Mouse (Mus musculus): ENCODE data around the gene Myl3.

Myl3 gene

DNA sequence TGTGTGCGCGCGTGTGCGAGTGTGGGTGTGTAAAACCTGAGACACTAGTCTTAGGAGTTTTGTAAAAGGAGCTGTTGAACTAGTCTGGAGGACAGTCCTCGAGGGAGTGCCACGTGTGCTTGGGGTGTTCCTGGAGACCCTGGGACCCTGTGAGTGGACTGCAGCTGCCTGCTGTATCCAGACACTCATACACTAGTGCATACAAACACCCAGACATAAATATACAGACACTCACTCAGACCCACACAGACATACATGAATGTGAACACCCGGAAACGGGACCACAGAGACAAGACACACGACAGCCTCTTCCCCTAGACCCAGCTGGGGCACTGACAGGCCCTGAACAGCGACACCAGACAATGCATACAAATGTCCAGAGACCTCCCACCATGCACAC is 21.1 kb downstream of the Myl3 start:
- DNase-seq (ENCODE audit: low read depth, low spot score): no peak

DNA sequence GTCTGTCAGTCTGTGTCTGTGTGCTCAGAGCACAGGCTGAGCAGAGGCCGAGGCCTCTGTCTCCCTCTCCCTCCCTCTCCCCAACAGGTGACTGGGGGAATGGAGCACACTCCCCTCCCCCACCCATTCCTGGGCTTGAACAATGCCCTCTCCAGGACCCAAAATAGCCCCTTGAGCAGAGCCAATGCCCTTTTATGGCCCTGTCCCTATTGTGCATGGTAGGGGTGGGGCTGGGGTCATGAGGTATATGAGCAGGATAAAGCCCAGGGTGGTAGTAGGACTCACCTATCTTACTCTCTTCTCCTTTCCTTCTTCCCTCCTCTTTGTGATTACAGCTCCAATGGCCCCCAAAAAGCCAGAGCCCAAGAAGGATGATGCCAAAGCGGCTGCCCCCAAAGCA is 21.7 kb downstream of the Myl3 start:
- no peak for DNase-seq (ENCODE audit: low read depth, low spot score)

DNA sequence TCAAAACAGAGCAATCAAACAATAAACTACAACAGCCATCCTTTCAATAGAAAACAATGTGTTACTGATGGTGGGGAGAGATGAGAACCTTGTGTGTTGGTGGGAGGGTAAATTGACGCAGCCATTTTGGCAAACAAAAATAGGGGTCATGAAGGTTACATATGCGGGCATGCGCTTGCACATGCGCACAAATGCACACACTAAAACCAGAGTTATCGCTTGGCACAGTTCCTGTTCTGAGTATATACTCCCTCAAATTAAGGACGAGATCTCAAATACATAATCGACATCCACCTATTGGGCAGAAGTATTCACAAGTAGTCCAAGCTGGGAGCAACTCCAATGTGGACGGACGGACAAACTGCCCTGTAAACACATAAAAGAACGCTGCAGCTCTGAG is 30.7 kb downstream of the Myl3 start:
- no peak for DNase-seq (ENCODE audit: low read depth, low spot score)

GRCm38 (mm10) chr9:110774403-110775268 is 33.0 kb downstream of the Myl3 start:
- no peak for DNase-seq (ENCODE audit: low read depth, low spot score)

GRCm38 (mm10) chr9:110775269-110776022 is 33.8 kb downstream of the Myl3 start:
- DNase-seq (ENCODE audit: low read depth, low spot score): no peak

DNA sequence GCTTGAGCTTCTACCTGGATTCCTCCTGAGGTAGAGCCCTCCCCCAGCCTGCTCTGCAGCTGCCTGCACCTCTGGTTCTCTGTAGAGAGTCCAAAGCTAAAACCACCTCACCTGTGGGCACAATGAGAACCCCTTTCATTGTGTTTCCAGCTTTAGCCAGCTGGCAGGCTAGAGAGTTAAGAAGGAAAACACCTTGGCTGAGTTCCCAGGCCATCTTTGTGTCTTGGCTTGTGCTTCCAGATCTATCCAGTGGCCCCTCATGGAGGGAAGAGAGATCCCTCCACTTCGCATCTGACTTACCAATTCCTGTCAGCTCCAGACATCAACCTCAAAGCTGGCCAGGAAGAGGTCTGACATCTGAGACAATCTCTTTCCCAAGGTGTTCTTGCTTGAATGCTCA is 36.4 kb downstream of the Myl3 start:
- DNase-seq (ENCODE audit: low read depth, low spot score): no peak

GRCm38 (mm10) chr9:110778559-110778958 is 36.9 kb downstream of the Myl3 start:
- DNase-seq (ENCODE audit: low read depth, low spot score): no peak

DNA sequence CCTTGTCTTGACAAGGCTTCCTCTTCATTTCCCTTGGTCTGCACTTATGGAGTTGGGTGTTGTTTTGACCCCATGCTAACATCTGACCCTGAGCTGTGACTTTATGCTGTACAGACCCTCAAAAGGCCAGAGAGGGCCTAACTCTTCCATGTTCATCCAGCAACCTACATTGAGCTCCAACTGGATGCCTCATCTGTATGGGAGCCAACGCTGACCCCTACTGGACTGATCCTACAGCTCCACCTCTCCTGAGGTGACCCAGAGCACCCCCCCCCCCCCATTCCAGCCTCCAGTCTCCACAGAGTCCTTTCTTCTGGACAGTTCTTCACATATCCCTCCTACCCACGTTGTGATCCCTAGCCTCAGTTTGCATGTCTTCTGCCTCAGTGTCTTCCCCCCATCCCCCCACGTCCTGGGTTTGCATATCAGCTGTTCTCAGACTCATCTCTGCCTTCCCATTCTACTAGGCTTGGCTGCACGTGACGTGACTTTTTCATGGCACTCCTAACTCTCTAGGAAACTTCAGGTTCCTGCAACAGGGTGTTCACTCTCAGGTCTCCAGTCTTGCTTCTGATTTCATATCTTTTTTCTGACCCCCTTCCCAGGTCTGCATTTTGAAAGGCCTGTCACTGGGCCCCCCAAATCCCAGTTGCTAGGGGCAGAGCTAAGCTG is 37.7 kb downstream of the Myl3 start:
- DNase-seq (ENCODE audit: low read depth, low spot score): no peak

GRCm38 (mm10) chr9:110781256-110781721 is 39.6 kb downstream of the Myl3 start:
- DNase-seq (ENCODE audit: low read depth, low spot score): peak; percentile 86

DNA sequence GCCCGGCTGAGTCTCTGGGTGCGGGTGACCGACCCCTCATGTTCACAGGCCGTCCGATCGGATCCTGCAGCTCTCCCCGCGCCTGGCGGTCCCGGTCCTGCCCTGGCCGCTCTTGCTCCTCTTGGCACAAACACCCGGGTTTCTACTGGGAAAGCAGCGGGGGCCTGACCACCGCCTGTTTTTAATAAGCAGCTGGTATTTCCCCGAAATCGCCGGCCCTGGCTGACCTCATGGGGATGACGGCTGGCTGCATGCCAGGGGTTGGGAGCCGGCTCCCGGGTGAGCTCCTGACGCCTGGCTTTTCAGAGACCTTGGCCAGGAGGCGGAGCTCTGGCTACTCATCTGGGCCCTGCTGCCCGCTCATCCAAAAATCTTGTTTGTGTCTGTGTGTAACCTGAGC is 40.1 kb downstream of the Myl3 start:
- no peak for DNase-seq (ENCODE audit: low read depth, low spot score)

DNA sequence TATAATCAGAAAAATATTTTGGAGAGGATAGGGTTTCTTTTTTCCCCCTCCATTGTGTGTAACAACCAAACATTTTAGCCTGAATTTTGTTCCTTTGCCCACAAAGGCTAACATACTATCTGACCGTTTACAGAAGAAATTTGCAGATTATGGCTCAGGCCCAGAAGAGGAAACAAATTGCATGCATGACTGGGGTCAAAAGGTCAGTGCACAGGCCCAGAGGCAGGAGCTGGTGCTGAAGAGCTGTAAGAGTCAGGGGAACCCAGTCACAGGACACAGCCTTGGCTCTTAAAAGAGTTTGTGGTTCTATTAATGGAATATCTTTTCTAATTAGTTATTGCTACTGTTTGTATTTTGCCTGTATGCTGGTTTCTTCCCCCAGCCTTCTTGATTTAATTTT is 42.0 kb downstream of the Myl3 start:
- DNase-seq (ENCODE audit: low read depth, low spot score): no peak

GRCm38 (mm10) chr9:110788169-110788568 is 46.5 kb downstream of the Myl3 start:
- no peak for DNase-seq (ENCODE audit: low read depth, low spot score)

DNA sequence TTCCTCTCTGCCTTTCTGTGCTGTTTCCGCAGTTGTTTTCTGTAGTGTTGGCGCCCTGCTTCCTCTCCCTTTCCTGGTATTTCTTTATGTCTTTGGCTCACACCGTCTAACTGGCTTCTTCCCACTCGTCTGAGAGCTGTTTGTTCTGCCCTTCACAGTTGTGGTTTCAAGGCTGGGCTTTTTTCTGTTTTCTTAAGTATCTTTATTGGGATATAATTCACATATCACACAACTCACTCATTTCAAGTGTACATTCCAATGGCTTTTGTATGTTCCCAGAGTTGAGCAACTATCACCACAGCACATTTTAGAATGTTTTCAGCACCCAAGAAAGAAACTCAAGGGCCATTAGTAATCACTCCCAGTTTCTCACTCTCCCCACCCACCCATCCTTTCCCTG is 48.8 kb downstream of the Myl3 start:
- DNase-seq (ENCODE audit: low read depth, low spot score): no peak

DNA sequence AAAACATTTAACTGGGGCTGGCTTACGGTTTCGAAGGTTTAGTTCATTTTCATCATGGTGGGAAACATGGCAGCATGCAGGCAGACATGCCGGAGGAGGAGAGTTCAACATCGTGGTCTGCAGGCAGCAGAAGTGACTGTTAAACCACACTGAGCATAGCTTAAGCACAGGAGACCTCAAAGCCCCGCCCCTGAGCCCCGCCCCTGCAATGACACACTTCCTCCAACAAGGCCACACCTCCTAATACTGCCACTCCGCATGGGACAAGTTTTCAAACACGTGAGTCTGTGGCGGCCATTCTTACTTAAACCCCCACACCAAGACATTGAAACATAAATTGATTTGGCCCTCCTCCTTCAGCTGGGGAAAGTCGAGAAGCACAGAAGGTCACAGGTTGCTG is 55.4 kb downstream of the Myl3 start:
- no peak for DNase-seq (ENCODE audit: low read depth, low spot score)

- no peak for DNase-seq (ENCODE audit: low read depth, low spot score)
Measured at GRCm38 (mm10) chr9:110797866-110798265, 56.2 kb downstream of the Myl3 start, which contains the start of gene Prss42. Gene Prss42, plus strand, starts transcription at chr9:110798166.

- DNase-seq (ENCODE audit: low read depth, low spot score): no peak
Measured at GRCm38 (mm10) chr9:110800834-110801479, 59.3 kb downstream of the Myl3 start.

DNA sequence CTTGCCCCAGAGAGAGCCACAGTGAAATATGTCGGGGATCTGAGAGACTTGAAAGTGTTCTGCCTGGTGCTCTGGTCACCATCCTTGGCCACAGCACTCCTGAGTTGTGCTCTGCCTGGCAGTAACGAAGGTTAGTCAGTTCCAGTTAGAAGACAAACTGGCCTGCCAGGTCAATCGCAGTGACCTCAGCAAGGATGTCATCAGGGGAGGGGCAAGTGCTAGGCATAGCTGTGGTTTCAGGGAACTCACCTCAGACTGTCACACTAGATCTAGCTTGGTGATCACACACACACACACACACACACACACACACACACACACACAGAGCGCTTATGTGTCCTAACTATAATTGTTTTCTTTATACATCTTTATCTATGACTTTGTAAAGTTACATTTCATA is 61.6 kb downstream of the Myl3 start:
- no peak for DNase-seq (ENCODE audit: low read depth, low spot score)

DNA sequence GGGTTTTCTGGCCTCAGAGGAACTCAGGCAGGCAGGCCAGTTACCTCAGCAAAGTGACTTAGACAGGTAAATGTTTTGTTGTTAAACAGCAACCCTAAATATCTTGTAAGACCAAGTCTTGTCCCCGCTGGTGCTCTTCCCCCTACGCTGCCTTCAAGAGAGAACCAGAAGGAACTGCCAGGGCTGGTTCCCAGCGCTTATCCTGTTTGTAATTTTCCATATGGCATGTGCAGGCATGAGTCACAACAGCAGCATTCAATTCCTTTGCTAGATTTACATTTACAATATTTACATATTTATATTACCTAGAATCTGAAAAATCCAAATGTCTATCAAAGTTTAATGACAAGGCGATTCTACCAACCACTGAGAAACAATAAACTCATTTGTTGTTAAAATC is 68.4 kb downstream of the Myl3 start:
- DNase-seq (ENCODE audit: low read depth, low spot score): no peak

GRCm38 (mm10) chr9:110813789-110814188 is 72.1 kb downstream of the Myl3 start, which contains the start of gene Prss44:
Gene Prss44, plus strand, starts transcription at chr9:110813994.
- DNase-seq (ENCODE audit: low read depth, low spot score): no peak

All from CD4-positive helper T cell, adult 2 months (primary cell).